Mouse (Mus musculus) neural tube, embryonic 10.5 days (tissue): ENCODE data around the gene Csde1.
A peak's percentile ranks its signal among the peaks of the same experiment; 100 is the strongest.

ENCODE experiments used
- DNase-seq: peaks from one replicate; pipeline ENCODE4 v3.0.0-alpha.2; 2017; ENCODE audit warnings: low spot score; ENCODE audit errors: extremely low spot score

Gene Csde1

GRCm38 (mm10) chr3:103058207-103059157 lies 38.3 kb downstream of the Csde1 start, which contains the start of gene Nras:
Gene Nras, plus strand, starts transcription at chr3:103058285.
- peak; percentile 98 for DNase-seq

GRCm38 (mm10) chr3:103066927-103067326 lies 46.7 kb downstream of the Csde1 start:
- DNase-seq, result no peak

- no peak for DNase-seq
These were observed 48.7 kb downstream of the Csde1 start for GRCm38 (mm10) chr3:103068971-103069370.

- DNase-seq, result no peak
These were observed 53.5 kb downstream of the Csde1 start, which contains the start of gene Ampd1 for GRCm38 (mm10) chr3:103073771-103074170. Gene Ampd1, plus strand, starts transcription at chr3:103074014.

GRCm38 (mm10) chr3:103075871-103076270 lies 55.6 kb downstream of the Csde1 start:
- no peak for DNase-seq

GRCm38 (mm10) chr3:103076476-103076875 lies 56.2 kb downstream of the Csde1 start:
- no peak for DNase-seq

- no peak for DNase-seq
These were observed 59.1 kb downstream of the Csde1 start for GRCm38 (mm10) chr3:103079301-103079700.

GRCm38 (mm10) chr3:103081051-103081450 lies 60.8 kb downstream of the Csde1 start:
- DNase-seq, result no peak

GRCm38 (mm10) chr3:103081861-103082453 lies 61.7 kb downstream of the Csde1 start:
- DNase-seq, result no peak

- no peak for DNase-seq
These were observed 62.5 kb downstream of the Csde1 start for GRCm38 (mm10) chr3:103082761-103083160.

GRCm38 (mm10) chr3:103085986-103086385 lies 65.8 kb downstream of the Csde1 start:
- DNase-seq, result no peak

GRCm38 (mm10) chr3:103091753-103092152 lies 71.5 kb downstream of the Csde1 start:
- no peak for DNase-seq

GRCm38 (mm10) chr3:103098662-103099061 lies 78.4 kb downstream of the Csde1 start:
- DNase-seq, result no peak

- DNase-seq, result no peak
These were observed 79.4 kb downstream of the Csde1 start for GRCm38 (mm10) chr3:103099667-103100066.

GRCm38 (mm10) chr3:103100735-103101134 lies 80.5 kb downstream of the Csde1 start:
- no peak for DNase-seq

- no peak for DNase-seq
These were observed 81.0 kb downstream of the Csde1 start for GRCm38 (mm10) chr3:103101194-103101593.

GRCm38 (mm10) chr3:103101909-103102308 lies 81.7 kb downstream of the Csde1 start:
- DNase-seq, result no peak

- peak; percentile 91 for DNase-seq
These were observed 82.5 kb downstream of the Csde1 start, which contains the start of gene Dennd2c for GRCm38 (mm10) chr3:103102454-103103390. Gene Dennd2c, plus strand, starts transcription at chr3:103102604.
